19 mouse cellular contexts compared by ENCODE assay signal in the genomic region with DNA sequence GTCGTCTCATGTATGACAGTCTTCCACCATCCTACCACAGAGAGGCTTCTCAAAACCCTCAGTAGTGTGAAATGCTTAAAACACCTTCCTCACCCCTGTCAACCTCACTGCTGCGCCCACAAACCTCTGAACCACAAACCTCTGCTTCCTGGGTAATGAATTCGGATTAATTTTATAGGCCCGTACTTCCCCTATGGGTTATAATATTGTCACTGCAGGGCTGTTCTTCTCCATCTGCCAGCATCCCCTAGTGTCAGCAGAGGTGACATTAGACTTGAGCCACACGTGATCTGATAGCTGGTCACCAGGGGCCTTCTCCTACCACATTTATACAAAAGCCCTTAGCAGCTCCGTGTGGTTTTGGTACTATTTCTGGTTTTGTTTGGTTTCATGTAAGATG. TPM values are rescaled to one million over a fixed set of nuclear protein-coding genes. Genes with fewer than 3 reads are reported as not detected.
DNase-seq lines count a peak whose midpoint lies in the region; ATAC-seq lines count a peak whose summit lies in the region.
"Had no signal": no experiment of that assay in that cellular context is flagged by ENCODE, and none has a peak within 500 bp of the region (broad histone marks: within the 10 kb centered on the region; RNA-seq: fewer than 3 reads in every experiment).

No protein-coding gene starts in this region.

- peak; percentile 42 for DNase-seq in CD4-positive helper T cell, adult 2 months (ENCODE audit: low read depth, low spot score)
- DNase-seq in induced T-regulatory cell, adult 2 months (ENCODE audit: low read depth) = peak; percentile 32
- peak; percentile 1 to 22 for DNase-seq in natural killer cell, adult 2 months (ENCODE audit: low spot score in 2 of 2)
- DNase-seq in spleen, postnatal 4 days (ENCODE audit: low spot score in 2 of 2) = no peak
- DNase-seq in cerebellum, adult 8-10 months = no peak
- DNase-seq in gastrocnemius, postnatal 14 days = no peak
- DNase-seq: adrenal gland, adult 8-10 months; adrenal gland, postnatal 14 days; adrenal gland, postnatal 36 days; B cell, adult 2 months; cerebellum, adult 11-12 months; cerebellum, adult 2 months; cerebellum, adult 9-11 months; cerebellum, postnatal 14 days; cerebellum, postnatal 36 days; forebrain, postnatal 0 days had no signal

- intact Hi-C loops in gastrocnemius, postnatal 14 days (cut with DNase I; ENCODE audit: low total_unique reads) = no loop called here

- ATAC-seq in granulocyte monocyte progenitor cell, adult 5-6 weeks (replicated peaks; ENCODE audit: poor library complexity, severe bottlenecking) = 0 out of 2 replicates have a peak, but pooled peaks have one; percentile 13
- ATAC-seq: forebrain, embryonic 13.5 days; forebrain, embryonic 15.5 days; forebrain, postnatal 0 days had no signal

RNA-seq across cellular contexts. Expression of a gene that starts 19.9 kb away (rescaled TPM):
- total RNA-seq in granulocyte monocyte progenitor cell, adult 5-6 weeks (2014; fragmentation: Nextera tagmentation) = 89.3 and 116 TPM in 2 replicates
- total RNA-seq in granulocyte monocyte progenitor cell, adult 5-6 weeks (2017) = 166 and 206 TPM in 2 replicates
- total RNA-seq in gastrocnemius, postnatal 14 days (2021) = 10 to 100 TPM; 21.5 to 27.6 TPM

Comparison
In these comparisons a context has a peak if more than half of its experiments do, and no peak if none do; other contexts are left out.
1. DNase-seq: peak in CD4-positive helper T cell, adult 2 months (single experiment), induced T-regulatory cell, adult 2 months (single experiment) and natural killer cell, adult 2 months (2 of 2); none in spleen, postnatal 4 days (0 of 2), cerebellum, adult 8-10 months (single experiment) and gastrocnemius, postnatal 14 days (single experiment).